Mouse (Mus musculus) thymus, adult 2 months (tissue): Measurements from ENCODE around the gene Bckdhb.

Experiments
- CTCF ChIP-seq: fragments of 200-500 bp; IDR thresholded peaks from 2 replicates; pipeline ENCODE4 v1.5.1; 2012; ENCODE audit warnings: mild to moderate bottlenecking, control low read depth, low read length, moderate library complexity, borderline replicate concordance; ENCODE audit not compliant: control insufficient read depth, poor library complexity, insufficient read depth; ENCODE audit errors: extremely low read depth
- POLR2A ChIP-seq: fragments of 200-500 bp; IDR thresholded peaks from 2 replicates; pipeline ENCODE4 v1.6.1; 2012; ENCODE audit warnings: mild to moderate bottlenecking, low read length, control low read depth, moderate library complexity; ENCODE audit not compliant: control insufficient read depth, poor library complexity, insufficient read depth; ENCODE audit errors: extremely low read depth

GRCm38 (mm10) chr9:84041631-84042277 is 116.8 kb downstream of the Bckdhb start:
- no peak for TF ChIP-seq CTCF
- TF ChIP-seq POLR2A = no peak
